Mouse (Mus musculus) intestine, embryonic 16.5 days (tissue): ENCODE measurements around the gene H1foo. TPM values are rescaled to one million over a fixed set of nuclear protein-coding genes. Genes with fewer than 3 reads are reported as not detected.

ENCODE experiments used
- ATAC-seq: fragments of 200-750 bp; cut with Nextera tagmentation; 2 replicates; pipeline ENCODE4 v1.8.0; 2017; ENCODE audit warnings: moderate TSS enrichment, moderate library complexity
- H3K27ac ChIP-seq: fragments of 300-500 bp; sonication (generic); 2 replicates; pipeline ENCODE4 v1.5.1; 2014; ENCODE audit warnings: mild to moderate bottlenecking, low read length
- H3K27me3 ChIP-seq: fragments of 300-500 bp; sonication (generic); replicated peaks from 2 replicates; pipeline ENCODE4 v1.6.1; 2014; ENCODE audit warnings: low read length, control low read depth, mixed read lengths; ENCODE audit not compliant: control insufficient read depth, insufficient read depth
- H3K36me3 ChIP-seq: fragments of 300-500 bp; sonication (generic); 2 replicates; pipeline ENCODE4 v1.6.1; 2014; ENCODE audit warnings: low read length, control low read depth; ENCODE audit not compliant: control insufficient read depth, insufficient read depth
- H3K4me1 ChIP-seq: fragments of 300-500 bp; sonication (generic); 2 replicates; pipeline ENCODE4 v1.6.1; 2014; ENCODE audit warnings: low read length, control low read depth, mixed read lengths; ENCODE audit not compliant: control insufficient read depth, insufficient read depth
- H3K4me2 ChIP-seq: fragments of 300-500 bp; sonication (generic); 2 replicates; pipeline ENCODE4 v1.6.1; 2014; ENCODE audit warnings: low read depth, low read length, control low read depth
- H3K4me3 ChIP-seq: fragments of 300-500 bp; sonication (generic); 2 replicates; pipeline ENCODE4 v1.5.1; 2014; ENCODE audit warnings: mild to moderate bottlenecking, low read length
- H3K9ac ChIP-seq: fragments of 300-500 bp; sonication (generic); 2 replicates; pipeline ENCODE4 v1.6.1; 2014; ENCODE audit warnings: low read depth, low read length
- H3K9me3 ChIP-seq: fragments of 300-500 bp; sonication (generic); 2 replicates; pipeline ENCODE4 v1.6.1; 2016; ENCODE audit warnings: low read length, control low read depth; ENCODE audit not compliant: control insufficient read depth
- WGBS: fragments of 180-500 bp; shearing (Covaris S2); extraction: QIAGEN DNeasy Blood & Tissue Kit; methylation state at CpG from one replicate; pipeline ENCODE4 v1.1.7; 2014; 5-methylcytosine and 5-hydroxymethylcytosine counted together
- polyA plus RNA-seq: library from polyadenylated mRNA; unstranded; fragments of >200 nt; fragmentation: Nextera tagmentation; extraction: Ambion mirVana; gene quantifications from 2 replicates; pipeline ENCODE4 v1.2.1, GENCODE M21; 2015

H1foo gene
- polyA plus RNA-seq, 1 experiment from 2014 or later, result not detected

GRCm38 (mm10) chr6:115955664-115956063 lies 10.9 kb downstream of the H1foo start:
- H3K36me3 ChIP-seq, result no peaks in the 10 kb centered on the region
- 89% methylated on average over 11 of the region's 11 CpGs for WGBS

GRCm38 (mm10) chr6:115956418-115956921 lies 11.7 kb downstream of the H1foo start:
- 59% methylated on average over 13 of the region's 13 CpGs for WGBS
- Histone ChIP-seq H3K27ac (peak overlapping the region; percentile 71), H3K27me3 (no peaks in the 10 kb centered on the region), H3K4me1 (peaks cover 33% of the 10 kb centered on the region), H3K4me3 (no peak overlapping the region), H3K4me2 (no peak overlapping the region), H3K9ac (no peak overlapping the region), H3K36me3 (no peaks in the 10 kb centered on the region), H3K9me3 (peaks cover 4% of the 10 kb centered on the region; the same call in 1 of the 2 replicates)
- no peak for ATAC-seq

More at GRCm38 (mm10) chr6:115955664-115956063, 10.9 kb downstream of the H1foo start:
- H3K4me2 ChIP-seq, result no peak overlapping the region
- H3K9me3 ChIP-seq, result peaks cover 6% of the 10 kb centered on the region; the same call in 1 of the 2 replicates
- no peak overlapping the region for H3K9ac ChIP-seq
- no peak for ATAC-seq
- no peak overlapping the region for H3K4me3 ChIP-seq
- H3K4me1 ChIP-seq, result peaks cover 33% of the 10 kb centered on the region
- no peaks in the 10 kb centered on the region for H3K27me3 ChIP-seq
- 0 out of 2 replicates have a peak overlapping the region, but pooled peaks have one; percentile 71 for H3K27ac ChIP-seq

DNA sequence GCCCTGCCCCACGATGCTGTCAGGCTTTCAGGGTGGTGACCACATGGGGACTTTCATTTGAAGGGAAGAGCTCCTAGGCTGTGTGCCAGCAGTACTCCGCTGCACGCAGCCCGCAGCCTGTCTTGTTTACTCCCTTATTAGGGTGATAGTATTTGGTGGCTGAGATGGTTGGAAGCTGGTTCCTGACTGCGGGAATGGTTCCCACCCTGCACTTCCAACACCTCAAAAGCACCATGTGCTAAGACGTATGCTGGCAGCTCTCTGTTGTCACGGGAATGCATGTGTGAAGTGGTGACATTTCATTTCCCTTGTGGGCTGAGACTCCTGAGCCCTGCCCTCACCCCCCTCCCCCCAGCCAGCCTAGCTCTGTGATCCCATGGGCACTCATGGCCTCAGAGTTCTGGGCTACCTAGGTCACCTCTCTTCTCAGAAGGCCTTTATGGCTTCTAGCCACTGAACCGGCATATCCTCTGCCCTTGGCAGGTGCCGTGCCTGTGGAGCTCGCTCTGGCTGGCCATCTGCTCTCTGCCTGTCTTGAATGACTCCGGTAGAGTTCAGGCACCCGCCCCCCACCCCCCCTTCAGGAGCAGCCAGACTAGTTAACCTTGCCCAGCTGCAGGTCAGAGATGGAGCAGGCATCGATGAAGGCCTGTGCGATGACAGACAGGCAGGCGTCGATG lies 12.3 kb downstream of the H1foo start:
- Histone ChIP-seq H3K9ac (no peak overlapping the region; the same call in 1 of the 2 replicates), H3K4me3 (no peak overlapping the region), H3K4me2 (no peak overlapping the region), H3K27ac (peak overlapping the region; percentile 71), H3K27me3 (no peaks in the 10 kb centered on the region), H3K9me3 (no peaks in the 10 kb centered on the region), H3K36me3 (no peaks in the 10 kb centered on the region), H3K4me1 (peaks cover 33% of the 10 kb centered on the region)
- peak; percentile 77 for ATAC-seq
- WGBS, result 41% methylated on average over 16 of the region's 16 CpGs

- no peaks in the 10 kb centered on the region for H3K9me3 ChIP-seq
- peak overlapping the region; percentile 38; the same call in 1 of the 2 replicates for H3K9ac ChIP-seq
- no peaks in the 10 kb centered on the region for H3K36me3 ChIP-seq
- no peak overlapping the region for H3K4me3 ChIP-seq
- H3K27me3 ChIP-seq, result no peaks in the 10 kb centered on the region
- no peak overlapping the region for H3K27ac ChIP-seq
- ATAC-seq, result no peak
- H3K4me2 ChIP-seq, result no peak overlapping the region
- WGBS, result 54% methylated on average over 6 of the region's 6 CpGs
- H3K4me1 ChIP-seq, result peaks cover 33% of the 10 kb centered on the region
Measured at GRCm38 (mm10) chr6:115957681-115958080, 12.9 kb downstream of the H1foo start.

- no peaks in the 10 kb centered on the region for H3K9me3 ChIP-seq
- peaks cover 33% of the 10 kb centered on the region for H3K4me1 ChIP-seq
- H3K27ac ChIP-seq, result no peak overlapping the region
- no peak overlapping the region for H3K4me3 ChIP-seq
- 85% methylated on average over 9 of the region's 9 CpGs for WGBS
- no peak overlapping the region for H3K9ac ChIP-seq
- no peaks in the 10 kb centered on the region for H3K27me3 ChIP-seq
- no peak overlapping the region for H3K4me2 ChIP-seq
- ATAC-seq, result no peak
- H3K36me3 ChIP-seq, result 0 out of 2 replicates have a peak, but pooled peaks cover 3% of the 10 kb centered on the region
Measured at GRCm38 (mm10) chr6:115958445-115958844, 13.7 kb downstream of the H1foo start.

GRCm38 (mm10) chr6:115959151-115959691 lies 14.5 kb downstream of the H1foo start:
- 0 out of 2 replicates have a peak, but pooled peaks cover 3% of the 10 kb centered on the region for H3K36me3 ChIP-seq
- H3K9ac ChIP-seq, result peak overlapping the region; percentile 37; the same call in 1 of the 2 replicates
- H3K4me1 ChIP-seq, result peaks cover 33% of the 10 kb centered on the region
- H3K27ac ChIP-seq, result no peak overlapping the region; the same call in 1 of the 2 replicates
- no peak overlapping the region for H3K4me3 ChIP-seq
- no peaks in the 10 kb centered on the region for H3K27me3 ChIP-seq
- H3K4me2 ChIP-seq, result no peak overlapping the region
- no peak for ATAC-seq
- WGBS, result 63% methylated on average over 7 of the region's 7 CpGs
- H3K9me3 ChIP-seq, result no peaks in the 10 kb centered on the region

- Histone ChIP-seq H3K9me3 (no peaks in the 10 kb centered on the region), H3K36me3 (0 out of 2 replicates have a peak, but pooled peaks cover 3% of the 10 kb centered on the region)
Measured at GRCm38 (mm10) chr6:115960322-115960721, 15.6 kb downstream of the H1foo start.

GRCm38 (mm10) chr6:115961743-115962142 lies 17.0 kb downstream of the H1foo start:
- Histone ChIP-seq H3K9me3 (no peaks in the 10 kb centered on the region), H3K36me3 (0 out of 2 replicates have a peak, but pooled peaks cover 6% of the 10 kb centered on the region), H3K27ac (no peak overlapping the region), H3K4me2 (no peak overlapping the region), H3K4me1 (peaks cover 24% of the 10 kb centered on the region), H3K27me3 (no peaks in the 10 kb centered on the region), H3K4me3 (no peak overlapping the region), H3K9ac (no peak overlapping the region)
- WGBS, result 80% methylated on average over 3 of the region's 3 CpGs
- ATAC-seq, result no peak

More at GRCm38 (mm10) chr6:115960322-115960721, 15.6 kb downstream of the H1foo start:
- ATAC-seq, result no peak
- Histone ChIP-seq H3K27ac (no peak overlapping the region), H3K4me2 (no peak overlapping the region), H3K4me1 (peaks cover 29% of the 10 kb centered on the region), H3K4me3 (no peak overlapping the region), H3K9ac (no peak overlapping the region), H3K27me3 (no peaks in the 10 kb centered on the region)
- 93% methylated on average over 19 of the region's 19 CpGs for WGBS

GRCm38 (mm10) chr6:115962439-115963085 lies 17.8 kb downstream of the H1foo start:
- H3K4me3 ChIP-seq, result no peak overlapping the region
- H3K27ac ChIP-seq, result no peak overlapping the region
- 46% methylated on average over 23 of the region's 23 CpGs for WGBS
- 0 out of 2 replicates have a peak, but pooled peaks cover 6% of the 10 kb centered on the region for H3K36me3 ChIP-seq
- H3K9ac ChIP-seq, result no peak overlapping the region
- peaks cover 16% of the 10 kb centered on the region for H3K4me1 ChIP-seq
- no peaks in the 10 kb centered on the region for H3K27me3 ChIP-seq
- no peaks in the 10 kb centered on the region for H3K9me3 ChIP-seq
- peak; percentile 21; the same call in 1 of the 2 replicates for ATAC-seq
- no peak overlapping the region for H3K4me2 ChIP-seq
